Mouse (Mus musculus): ENCODE data around the gene Dchs1. TPM values are rescaled to one million over a fixed set of nuclear protein-coding genes. Genes with fewer than 3 reads are reported as not detected.

Dchs1 gene
- polyA plus RNA-seq, 1 experiment: 0.49 TPM

DNA sequence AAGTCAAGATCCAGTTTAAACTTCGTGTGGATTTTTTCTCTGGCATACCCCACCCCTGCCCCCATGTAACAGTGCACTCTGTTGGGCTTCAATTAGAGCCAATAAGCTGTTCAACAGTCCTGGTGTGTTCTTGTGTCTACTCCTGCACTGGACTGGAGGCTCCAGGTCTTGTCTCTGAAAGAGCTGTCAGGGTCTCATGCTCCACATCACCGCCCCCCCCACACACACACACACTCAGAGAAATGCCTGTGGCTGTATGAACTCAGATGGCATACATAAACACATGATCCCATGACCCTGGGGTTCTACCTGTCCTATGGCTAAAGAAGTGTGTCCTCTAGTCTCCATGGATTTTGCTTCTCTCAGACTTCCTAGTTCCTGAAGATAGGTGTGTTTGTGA lies 11.4 kb downstream of the Dchs1 start:
- Histone ChIP-seq H3ac (ENCODE audit: control insufficient read depth, insufficient read length) (no peak overlapping the region), H3K4me2 (ENCODE audit: low read depth) (no peak overlapping the region), H3K4me3 (no peak overlapping the region), H3K27me3 (ENCODE audit: control insufficient read depth, insufficient read depth, insufficient read length) (peaks cover 12% of the 10 kb centered on the region), H3K79me2 (ENCODE audit: control insufficient read depth, insufficient read depth) (no peaks in the 10 kb centered on the region), H3K36me3 (ENCODE audit: control insufficient read depth, insufficient read depth) (no peaks in the 10 kb centered on the region)
- TF ChIP-seq MYOG (IDR thresholded peaks at IDR 0.05; ENCODE audit: control insufficient read depth in 1 of 3, insufficient read depth in 1 of 3, insufficient read length in 2 of 3, low read depth in 2 of 3) (no peak), MYOD1 (IDR thresholded peaks at IDR 0.05; ENCODE audit: control insufficient read depth in 1 of 3, insufficient read length in 2 of 3, low read depth in 2 of 3) (no peak), TCF3 (IDR thresholded peaks at IDR 0.05; ENCODE audit: insufficient read length, low read depth) (no peak), USF1 (IDR thresholded peaks at IDR 0.05; ENCODE audit: low read depth) (no peak), POLR2AphosphoS2 (IDR thresholded peaks at IDR 0.05; ENCODE audit: insufficient read length, low read depth) (no peak), MAX (IDR thresholded peaks at IDR 0.05; ENCODE audit: low read depth) (no peak), TCF12 (IDR thresholded peaks at IDR 0.05; ENCODE audit: insufficient read depth, poor library complexity, severe bottlenecking) (no peak), POLR2A (IDR thresholded peaks at IDR 0.05; ENCODE audit: insufficient read length, low read depth) (no peak), E2F4 (IDR thresholded peaks at IDR 0.05; ENCODE audit: insufficient read depth) (no peak), REST (IDR thresholded peaks at IDR 0.05; ENCODE audit: insufficient read depth, insufficient read length) (no peak), SRF (IDR thresholded peaks at IDR 0.05; ENCODE audit: control insufficient read depth, insufficient read length, low read depth) (no peak)

DNA sequence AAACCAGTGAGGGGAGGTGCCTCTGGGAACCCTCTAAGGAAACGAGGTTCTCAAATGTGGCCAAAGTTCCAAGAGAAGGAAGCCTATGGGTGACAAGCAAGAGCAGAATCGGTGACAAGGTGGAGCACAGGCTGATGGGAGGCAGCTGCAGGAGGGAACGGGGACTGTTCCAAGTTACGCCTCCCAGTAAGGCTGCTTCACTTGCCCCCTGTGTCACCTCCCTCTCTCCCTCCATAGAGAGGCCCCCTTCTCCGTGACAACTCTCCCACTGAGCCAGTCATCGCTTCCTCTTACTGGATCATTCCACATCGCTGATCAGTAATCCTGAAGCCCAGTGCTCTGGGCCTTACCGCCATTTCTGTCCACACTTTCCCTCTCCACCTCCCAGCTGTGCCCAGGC lies 12.8 kb downstream of the Dchs1 start:
- no peaks in the 10 kb centered on the region for H3K36me3 ChIP-seq (ENCODE audit: control insufficient read depth, insufficient read depth)

GRCm38 (mm10) chr7:105773041-105773440 lies 14.4 kb downstream of the Dchs1 start:
- TF ChIP-seq MYOD1 (IDR thresholded peaks at IDR 0.05; ENCODE audit: control insufficient read depth in 1 of 3, insufficient read length in 2 of 3, low read depth in 2 of 3) (no peak), SRF (IDR thresholded peaks at IDR 0.05; ENCODE audit: control insufficient read depth, insufficient read length, low read depth) (no peak)
- no peak overlapping the region for H3K4me3 ChIP-seq
- H3K4me2 ChIP-seq (ENCODE audit: low read depth): no peak overlapping the region
- no peak overlapping the region for H3ac ChIP-seq (ENCODE audit: control insufficient read depth, insufficient read length)
- H3K27me3 ChIP-seq (ENCODE audit: control insufficient read depth, insufficient read depth, insufficient read length): peaks cover 14% of the 10 kb centered on the region
- H3K36me3 ChIP-seq (ENCODE audit: control insufficient read depth, insufficient read depth): no peaks in the 10 kb centered on the region
- H3K79me2 ChIP-seq (ENCODE audit: control insufficient read depth, insufficient read depth): no peaks in the 10 kb centered on the region

More for the DNA sequence above, 12.8 kb downstream of the Dchs1 start:
- no peak overlapping the region for H3K4me3 ChIP-seq
- peaks cover 14% of the 10 kb centered on the region for H3K27me3 ChIP-seq (ENCODE audit: control insufficient read depth, insufficient read depth, insufficient read length)
- H3K4me2 ChIP-seq (ENCODE audit: low read depth): no peak overlapping the region
- H3ac ChIP-seq (ENCODE audit: control insufficient read depth, insufficient read length): no peak overlapping the region
- no peak for TF ChIP-seq TCF12 (IDR thresholded peaks at IDR 0.05; ENCODE audit: insufficient read depth, poor library complexity, severe bottlenecking)
- no peak for TF ChIP-seq SRF (IDR thresholded peaks at IDR 0.05; ENCODE audit: control insufficient read depth, insufficient read length, low read depth)
- H3K79me2 ChIP-seq (ENCODE audit: control insufficient read depth, insufficient read depth): no peaks in the 10 kb centered on the region

- no peaks in the 10 kb centered on the region for H3K79me2 ChIP-seq (ENCODE audit: control insufficient read depth, insufficient read depth)
- peaks cover 14% of the 10 kb centered on the region for H3K27me3 ChIP-seq (ENCODE audit: control insufficient read depth, insufficient read depth, insufficient read length)
- H3K4me3 ChIP-seq: no peak overlapping the region
- TF ChIP-seq USF1 (IDR thresholded peaks at IDR 0.05; ENCODE audit: low read depth): no peak
- no peak for TF ChIP-seq TCF3 (IDR thresholded peaks at IDR 0.05; ENCODE audit: insufficient read length, low read depth)
- TF ChIP-seq MAX (IDR thresholded peaks at IDR 0.05; ENCODE audit: low read depth): no peak
- TF ChIP-seq MYOG (IDR thresholded peaks at IDR 0.05; ENCODE audit: control insufficient read depth in 1 of 3, insufficient read depth in 1 of 3, insufficient read length in 2 of 3, low read depth in 2 of 3): no peak
- no peak for TF ChIP-seq POLR2A (IDR thresholded peaks at IDR 0.05; ENCODE audit: insufficient read length, low read depth)
- no peak for TF ChIP-seq TCF12 (IDR thresholded peaks at IDR 0.05; ENCODE audit: insufficient read depth, poor library complexity, severe bottlenecking)
- TF ChIP-seq REST (IDR thresholded peaks at IDR 0.05; ENCODE audit: insufficient read depth, insufficient read length): no peak
- no peak for TF ChIP-seq POLR2AphosphoS2 (IDR thresholded peaks at IDR 0.05; ENCODE audit: insufficient read length, low read depth)
- no peak for TF ChIP-seq CEBPB (IDR thresholded peaks at IDR 0.05; ENCODE audit: insufficient read depth, poor library complexity, severe bottlenecking)
- no peak for TF ChIP-seq E2F4 (IDR thresholded peaks at IDR 0.05; ENCODE audit: insufficient read depth)
- H3K36me3 ChIP-seq (ENCODE audit: control insufficient read depth, insufficient read depth): no peaks in the 10 kb centered on the region
- H3ac ChIP-seq (ENCODE audit: control insufficient read depth, insufficient read length): no peak overlapping the region
- H3K4me2 ChIP-seq (ENCODE audit: low read depth): no peak overlapping the region
Measured at GRCm38 (mm10) chr7:105772331-105772730, 15.1 kb downstream of the Dchs1 start.

GRCm38 (mm10) chr7:105769959-105770358 lies 17.5 kb downstream of the Dchs1 start:
- Histone ChIP-seq H3K36me3 (ENCODE audit: control insufficient read depth, insufficient read depth) (no peaks in the 10 kb centered on the region), H3K4me2 (ENCODE audit: low read depth) (no peak overlapping the region), H3K79me2 (ENCODE audit: control insufficient read depth, insufficient read depth) (no peaks in the 10 kb centered on the region), H3K4me3 (no peak overlapping the region), H3K27me3 (ENCODE audit: control insufficient read depth, insufficient read depth, insufficient read length) (peaks cover 15% of the 10 kb centered on the region), H3ac (ENCODE audit: control insufficient read depth, insufficient read length) (no peak overlapping the region)
- TF ChIP-seq SRF (IDR thresholded peaks at IDR 0.05; ENCODE audit: control insufficient read depth, insufficient read length, low read depth) (no peak), MYOD1 (IDR thresholded peaks at IDR 0.05; ENCODE audit: control insufficient read depth in 1 of 3, insufficient read length in 2 of 3, low read depth in 2 of 3) (no peak), TCF3 (IDR thresholded peaks at IDR 0.05; ENCODE audit: insufficient read length, low read depth) (no peak), TCF12 (IDR thresholded peaks at IDR 0.05; ENCODE audit: insufficient read depth, poor library complexity, severe bottlenecking) (no peak), POLR2AphosphoS2 (IDR thresholded peaks at IDR 0.05; ENCODE audit: insufficient read length, low read depth) (no peak), REST (IDR thresholded peaks at IDR 0.05; ENCODE audit: insufficient read depth, insufficient read length) (no peak), E2F4 (IDR thresholded peaks at IDR 0.05; ENCODE audit: insufficient read depth) (no peak), MAX (IDR thresholded peaks at IDR 0.05; ENCODE audit: low read depth) (no peak), POLR2A (IDR thresholded peaks at IDR 0.05; ENCODE audit: insufficient read length, low read depth) (no peak), USF1 (IDR thresholded peaks at IDR 0.05; ENCODE audit: low read depth) (no peak), CEBPB (IDR thresholded peaks at IDR 0.05; ENCODE audit: insufficient read depth, poor library complexity, severe bottlenecking) (no peak), MYOG (IDR thresholded peaks at IDR 0.05; ENCODE audit: control insufficient read depth in 1 of 3, insufficient read depth in 1 of 3, insufficient read length in 2 of 3, low read depth in 2 of 3) (no peak)

Data from myocyte (in vitro differentiated cells).